Mouse (Mus musculus) ES-Bruce4 (cell line): Measurements from ENCODE around the gene Polr3h. TPM values are rescaled to one million over a fixed set of nuclear protein-coding genes. Genes with fewer than 3 reads are reported as not detected.
A peak's percentile ranks its signal among the peaks of the same experiment; 100 is the strongest.
"Not testable (repeated sequence)": the region's sequence is repeated elsewhere in the genome, so short reads cannot be mapped to it uniquely, and the experiment has no call there.

Experiments used
- H3K27ac ChIP-seq: 2 replicates; pipeline ENCODE4 v1.5.1; 2012; ENCODE audit warnings: low read length, inconsistent platforms; ENCODE audit not compliant: insufficient read depth
- H3K27me3 ChIP-seq: 2 replicates; pipeline ENCODE4 v1.6.1; 2012; ENCODE audit warnings: mild to moderate bottlenecking, low read length, inconsistent platforms; ENCODE audit not compliant: control insufficient read depth, poor library complexity, insufficient read depth, severe bottlenecking
- H3K36me3 ChIP-seq: 2 replicates; pipeline ENCODE4 v1.6.1; 2012; ENCODE audit warnings: inconsistent platforms, mild to moderate bottlenecking, low read length, moderate library complexity; ENCODE audit not compliant: control insufficient read depth, poor library complexity, insufficient read depth, severe bottlenecking
- H3K4me1 ChIP-seq: one replicate; pipeline ENCODE4 v1.8.1; 2011; ENCODE audit warnings: low read length; ENCODE audit not compliant: control insufficient read depth, insufficient read depth
- H3K4me3 ChIP-seq: 2 replicates; pipeline ENCODE4 v1.5.1; 2011; ENCODE audit warnings: low read depth, mild to moderate bottlenecking, low read length
- H3K9ac ChIP-seq: 2 replicates; pipeline ENCODE4 v1.6.1; 2012; ENCODE audit warnings: low read depth, mild to moderate bottlenecking, inconsistent platforms; ENCODE audit not compliant: poor library complexity, severe bottlenecking
- H3K9me3 ChIP-seq: replicated peaks from 2 replicates; pipeline ENCODE4 v1.6.1; 2012; ENCODE audit warnings: mild to moderate bottlenecking, low read length, inconsistent platforms; ENCODE audit not compliant: control insufficient read depth, poor library complexity, insufficient read depth, severe bottlenecking
- CTCF ChIP-seq: IDR thresholded peaks from one replicate; pipeline ENCODE4 v1.8.1; 2011; ENCODE audit warnings: low read depth, low read length
- EP300 ChIP-seq: IDR thresholded peaks from 2 replicates; pipeline ENCODE4 v1.6.1; 2011; ENCODE audit warnings: low read depth, low read length; ENCODE audit not compliant: insufficient read depth
- POLR2A ChIP-seq: IDR thresholded peaks from one replicate; pipeline ENCODE4 v1.8.1; 2011; ENCODE audit warnings: low read length; ENCODE audit not compliant: insufficient read depth
- polyA plus RNA-seq: library from polyadenylated mRNA; stranded (reverse); fragments of >200 nt; gene quantifications from 2 replicates; pipeline ENCODE4 v1.2.4, GENCODE M21; 2011; ENCODE audit warnings: low read depth; ENCODE audit not compliant: missing spikeins, insufficient read depth, insufficient read length

Gene Polr3h
- polyA plus RNA-seq, 1 experiment: 25.5 TPM

GRCm38 (mm10) chr15:81917201-81917600 lies 8.8 kb downstream of the Polr3h start:
- no peak overlapping the region for H3K9ac ChIP-seq
- TF ChIP-seq CTCF: no peak
- TF ChIP-seq EP300: no peak
- no peak for TF ChIP-seq POLR2A
- H3K36me3 ChIP-seq: peaks cover 19% of the 10 kb centered on the region

DNA sequence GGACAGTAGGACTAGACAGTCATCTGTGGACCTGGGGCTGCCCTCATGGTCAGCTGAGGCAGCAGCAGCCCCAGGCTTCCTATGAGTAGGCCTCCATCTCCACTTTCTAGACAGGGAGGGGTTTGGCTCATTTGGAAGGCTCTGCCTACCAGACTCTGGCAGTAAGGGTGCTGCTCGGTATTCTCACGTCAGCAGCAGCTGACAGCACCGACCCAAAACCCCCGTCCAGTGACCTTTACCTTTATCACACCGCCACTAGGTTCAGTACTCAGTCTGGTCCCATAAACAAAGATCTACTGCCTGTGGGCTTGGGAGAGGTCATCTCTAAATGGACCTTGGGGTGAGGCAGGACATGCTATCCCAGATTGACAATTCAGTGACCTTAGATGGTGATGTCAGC lies 10.4 kb downstream of the Polr3h start:
- peaks cover 19% of the 10 kb centered on the region for H3K36me3 ChIP-seq

More at GRCm38 (mm10) chr15:81917201-81917600, 8.8 kb downstream of the Polr3h start:
- Histone ChIP-seq H3K4me1 (no peaks in the 10 kb centered on the region), H3K27ac (no peak overlapping the region), H3K27me3 (no peaks in the 10 kb centered on the region), H3K9me3 (no peaks in the 10 kb centered on the region), H3K4me3 (no peak overlapping the region)

GRCm38 (mm10) chr15:81914668-81915067 lies 11.4 kb downstream of the Polr3h start:
- Histone ChIP-seq H3K4me3 (no peak overlapping the region), H3K27me3 (no peaks in the 10 kb centered on the region), H3K9me3 (no peaks in the 10 kb centered on the region), H3K9ac (no peak overlapping the region), H3K4me1 (no peaks in the 10 kb centered on the region), H3K36me3 (peaks cover 24% of the 10 kb centered on the region), H3K27ac (no peak overlapping the region)
- TF ChIP-seq POLR2A (no peak), EP300 (no peak), CTCF (no peak)

More for the DNA sequence above, 10.4 kb downstream of the Polr3h start:
- Histone ChIP-seq H3K9ac (no peak overlapping the region), H3K27ac (no peak overlapping the region), H3K4me1 (no peaks in the 10 kb centered on the region), H3K4me3 (no peak overlapping the region), H3K27me3 (no peaks in the 10 kb centered on the region), H3K9me3 (no peaks in the 10 kb centered on the region)
- TF ChIP-seq POLR2A: no peak
- no peak for TF ChIP-seq EP300
- TF ChIP-seq CTCF: no peak

- peaks cover 29% of the 10 kb centered on the region for H3K36me3 ChIP-seq
- H3K27me3 ChIP-seq: no peaks in the 10 kb centered on the region
- no peaks in the 10 kb centered on the region for H3K4me1 ChIP-seq
- TF ChIP-seq CTCF: no peak
- no peak for TF ChIP-seq EP300
- TF ChIP-seq POLR2A: no peak
- H3K4me3 ChIP-seq: no peak overlapping the region
- H3K9ac ChIP-seq: no peak overlapping the region
- no peaks in the 10 kb centered on the region for H3K9me3 ChIP-seq
- peak overlapping the region; percentile 16 for H3K27ac ChIP-seq
Observed at GRCm38 (mm10) chr15:81912498-81912897, 13.5 kb downstream of the Polr3h start.

GRCm38 (mm10) chr15:81908767-81909166 lies 17.3 kb downstream of the Polr3h start:
- peaks cover 26% of the 10 kb centered on the region for H3K36me3 ChIP-seq
- H3K9ac ChIP-seq, H3K4me3 ChIP-seq, H3K27ac ChIP-seq, H3K4me1 ChIP-seq, H3K27me3 ChIP-seq, H3K9me3 ChIP-seq: not testable (repeated sequence)

GRCm38 (mm10) chr15:81907953-81908352 lies 18.1 kb downstream of the Polr3h start:
- Histone ChIP-seq H3K27ac (no peak overlapping the region), H3K9me3 (no peaks in the 10 kb centered on the region), H3K4me3 (no peak overlapping the region), H3K4me1 (no peaks in the 10 kb centered on the region), H3K9ac (no peak overlapping the region), H3K36me3 (peaks cover 25% of the 10 kb centered on the region), H3K27me3 (no peaks in the 10 kb centered on the region)
- TF ChIP-seq POLR2A (no peak), EP300 (no peak), CTCF (no peak)

- TF ChIP-seq EP300 (no peak), CTCF (peak; percentile 33)
Observed at GRCm38 (mm10) chr15:81904939-81905338, 21.1 kb downstream of the Polr3h start.

More at GRCm38 (mm10) chr15:81904939-81905338, 21.1 kb downstream of the Polr3h start:
- Histone ChIP-seq H3K4me1 (no peaks in the 10 kb centered on the region), H3K9ac (no peak overlapping the region), H3K27me3 (no peaks in the 10 kb centered on the region), H3K36me3 (peaks cover 22% of the 10 kb centered on the region), H3K4me3 (no peak overlapping the region), H3K9me3 (no peaks in the 10 kb centered on the region), H3K27ac (no peak overlapping the region)
